Comparison of ENCODE assay signal across 8 mouse cellular contexts in the genomic region with DNA sequence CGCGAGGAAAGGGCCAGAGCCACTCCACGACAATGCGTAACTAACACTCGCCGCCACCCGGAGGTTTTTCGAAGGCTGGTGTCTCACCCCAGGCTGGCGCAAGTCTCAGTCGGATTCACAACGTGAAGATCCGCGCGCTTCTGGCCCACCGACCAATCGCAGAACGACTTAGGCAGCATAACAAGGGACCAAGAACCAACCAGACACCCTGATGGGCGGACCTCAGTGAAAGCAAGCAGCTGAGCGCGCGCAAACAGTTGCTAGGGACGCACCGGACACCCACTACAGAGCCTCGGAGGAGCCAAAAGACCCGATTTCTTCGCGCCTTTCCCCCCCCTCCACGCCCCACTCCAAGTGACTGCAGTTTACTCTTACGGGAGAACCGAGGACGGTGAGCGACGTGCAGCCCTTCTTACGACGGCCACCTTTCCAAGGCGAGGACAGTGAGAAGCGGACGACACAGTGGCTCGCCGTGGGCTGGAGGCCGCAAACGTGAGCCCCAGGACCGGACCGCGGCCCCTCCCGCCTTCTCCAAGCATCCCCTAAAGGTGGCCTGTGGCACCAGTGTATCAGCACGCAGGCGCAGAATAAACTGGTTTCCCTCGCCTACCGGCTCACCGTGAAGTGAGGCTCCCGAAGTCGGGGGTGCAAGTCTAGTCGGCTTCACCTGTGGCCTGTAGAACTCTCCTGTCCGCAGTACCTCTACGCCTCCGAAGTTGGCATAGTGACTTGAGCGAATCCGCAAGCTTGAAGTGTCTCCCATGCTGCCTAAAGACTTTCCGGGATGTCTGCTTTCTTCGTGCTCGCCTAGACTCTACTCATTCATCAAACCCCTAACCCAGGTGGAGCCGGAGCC. TPM values are rescaled to one million over a fixed set of nuclear protein-coding genes. Genes with fewer than 3 reads are reported as not detected.
DNase-seq lines count a peak whose midpoint lies in the region; ATAC-seq lines count a peak whose summit lies in the region.

Ppp1r7 (plus strand) TSS at position 207 of the 856 bp plus-strand sequence.
Pask (minus strand) TSS at position 835 of the 856 bp plus-strand sequence.

- peak; percentile 90 to 95 for ATAC-seq in hematopoietic stem cell, adult 5-6 weeks (replicated peaks in 1 of 2; ENCODE audit: insufficient read depth in 1 of 2, low FRiP score in 2 of 2, low TSS enrichment in 1 of 2, low read depth in 1 of 2, poor library complexity in 2 of 2, severe bottlenecking in 2 of 2)
- ATAC-seq in lung, embryonic 16.5 days (ENCODE audit: low read depth), result peak; percentile 98

- WGBS in lung, embryonic 16.5 days, result 0% methylated on average over 63 of the region's 63 CpGs

- H3K27me3 ChIP-seq in lung, embryonic 16.5 days (ENCODE audit: control insufficient read depth, insufficient read depth, low read depth, low read length), result no peaks in the 10 kb centered on the region

- no peaks in the 10 kb centered on the region for H3K9me3 ChIP-seq in lung, embryonic 16.5 days (ENCODE audit: control insufficient read depth, low read length)

- peaks cover 9% of the 10 kb centered on the region for H3K36me3 ChIP-seq in lung, embryonic 16.5 days (ENCODE audit: control insufficient read depth, insufficient read depth, low read length)

- peak; percentile 99 for DNase-seq in MEL-GATA-1-ER (ENCODE audit: extremely low read depth, low read depth)
- DNase-seq in cerebellum, adult 8-10 months, result peak; percentile 90
- peak; percentile 95 for DNase-seq in forelimb bud, embryonic 11.5 days (ENCODE audit: low read depth, low spot score)
- peak; percentile 83 for DNase-seq in layer of hippocampus, adult 9-10 months (ENCODE audit: low spot score)
- DNase-seq in ovary, postnatal 10 days (ENCODE audit: low spot score), result peak; percentile 77
- DNase-seq in thymus, postnatal 10 days (ENCODE audit: low spot score in 2 of 2), result peak; percentile 91 to 92

- H3K4me3 ChIP-seq in lung, embryonic 16.5 days (ENCODE audit: low read length), result peak within 1 kb of the TSS; percentile 98

- H3K9ac ChIP-seq in lung, embryonic 16.5 days (ENCODE audit: low read length), result peak within 1 kb of the TSS; percentile 92

- peaks cover 16% of the 10 kb centered on the region for H3K4me1 ChIP-seq in lung, embryonic 16.5 days (replicated peaks; ENCODE audit: control insufficient read depth, insufficient read depth, low read length)

- peak within 1 kb of the TSS; percentile 27; the same call in 1 of the 2 replicates for H3K27ac ChIP-seq in lung, embryonic 16.5 days (ENCODE audit: low read length)

- H3K4me2 ChIP-seq in lung, embryonic 16.5 days (ENCODE audit: low read depth, low read length), result peak within 1 kb of the TSS; percentile 90

RNA-seq across cellular contexts. Expression of gene Ppp1r7, which starts in this region (rescaled TPM):
- 18.4 and 26.9 TPM in 2 replicates for total RNA-seq in hematopoietic stem cell, adult 5-6 weeks (2017)
- 61.8 and 71.4 TPM in 2 replicates for polyA plus RNA-seq in lung, embryonic 16.5 days (2015; fragmentation: Nextera tagmentation; extraction: Ambion mirVana)

RNA-seq across cellular contexts. Expression of gene Pask, which starts in this region (rescaled TPM):
- 13.1 and 20.8 TPM in 2 replicates for total RNA-seq in hematopoietic stem cell, adult 5-6 weeks (2017)
- 14.7 and 15.2 TPM in 2 replicates for polyA plus RNA-seq in lung, embryonic 16.5 days (2015; fragmentation: Nextera tagmentation; extraction: Ambion mirVana)

Comparison
In these comparisons a context has a peak if more than half of its experiments do, and no peak if none do; other contexts are left out.
1. Peak in every context shown above with its lines: DNase-seq, ATAC-seq, H3K4me3 ChIP-seq and H3K27ac ChIP-seq.